Mouse (Mus musculus) heart, postnatal 0 days (tissue): ENCODE results near the gene Negr1.

ENCODE experiments used
- CTCF ChIP-seq: IDR thresholded peaks from 2 replicates; pipeline ENCODE4 v1.5.1; 2016; ENCODE audit warnings: antibody characterized with exemption, control low read depth, low read depth
- EP300 ChIP-seq: IDR thresholded peaks from 2 replicates; pipeline ENCODE4 v1.6.1; 2016; ENCODE audit warnings: antibody characterized with exemption, low read depth

GRCm38 (mm10) chr3:157217794-157218193 lies 656.2 kb downstream of the Negr1 start:
- TF ChIP-seq CTCF: no peak
- no peak for TF ChIP-seq EP300
